Mouse (Mus musculus) G1E (cell line): ENCODE data around the gene Adam19. TPM values are rescaled to one million over a fixed set of nuclear protein-coding genes. Genes with fewer than 3 reads are reported as not detected.
"Not testable (repeated sequence)": the region's sequence is repeated elsewhere in the genome, so short reads cannot be mapped to it uniquely, and the experiment has no call there.

ENCODE experiments used
- ATAC-seq: 2 replicates; pipeline ENCODE4 v1.8.0; 2016; ENCODE audit warnings: mild to moderate bottlenecking; ENCODE audit not compliant: insufficient number of reproducible peaks, poor library complexity, low FRiP score, severe bottlenecking; ENCODE audit errors: extremely low read depth
- DNase-seq: peaks from one replicate; pipeline ENCODE4 v3.0.0; 2012; ENCODE audit warnings: low spot score
- H3K27me3 ChIP-seq: 2 replicates; pipeline ENCODE4 v1.6.1; 2012; ENCODE audit warnings: mild to moderate bottlenecking, low read length, inconsistent platforms; ENCODE audit not compliant: insufficient read depth
- H3K36me3 ChIP-seq: replicated peaks from 2 replicates; pipeline ENCODE3; 2012; ENCODE audit warnings: mild to moderate bottlenecking, inconsistent platforms
- H3K4me1 ChIP-seq: 2 replicates; pipeline ENCODE4 v1.6.1; 2012; ENCODE audit warnings: low read depth, low read length, inconsistent platforms, mixed read lengths; ENCODE audit not compliant: insufficient read depth
- H3K4me3 ChIP-seq: 2 replicates; pipeline ENCODE4 v1.5.1; 2012; ENCODE audit warnings: low read depth, mild to moderate bottlenecking, inconsistent platforms, low read length, moderate library complexity, mixed read lengths
- H3K9me3 ChIP-seq: replicated peaks from 2 replicates; pipeline ENCODE4 v1.6.1; 2012; ENCODE audit warnings: inconsistent platforms
- CTCF ChIP-seq: IDR thresholded peaks from 2 replicates; pipeline ENCODE4 v1.5.1; 2012; ENCODE audit warnings: low read depth, low read length, inconsistent platforms, mixed read lengths
- GATA1 ChIP-seq: IDR thresholded peaks from 2 replicates; pipeline ENCODE4 v1.6.1; 2012; ENCODE audit warnings: borderline replicate concordance, low read length, inconsistent platforms, mixed read lengths
- GATA2 ChIP-seq: IDR thresholded peaks from 2 replicates; pipeline ENCODE4 v1.6.1; 2012; ENCODE audit warnings: low read depth, low read length, inconsistent platforms, borderline replicate concordance
- POLR2AphosphoS5 ChIP-seq: IDR thresholded peaks from 2 replicates; pipeline ENCODE4 v1.6.1; 2012; ENCODE audit warnings: low read depth, low read length, inconsistent platforms; ENCODE audit not compliant: insufficient replicate concordance
- TAL1 ChIP-seq: conservative IDR thresholded peaks from 2 replicates; pipeline ENCODE4 v1.6.1; 2012; ENCODE audit warnings: low read depth, low read length, inconsistent platforms, mixed read lengths
- polyA plus RNA-seq: library from polyadenylated mRNA; stranded (reverse); fragments of >175 nt; gene quantifications from 2 replicates; pipeline ENCODE4 v1.2.3, GENCODE M21; 2012
- total RNA-seq, 2 experiments: library from RNA; stranded (forward) in 1 of 2; stranded (reverse) in 1 of 2; fragments of 200-1000 nt in 1 of 2; fragments of >200 nt in 1 of 2; fragmentation: Nextera tagmentation in 1 of 2; gene quantifications; 2 replicates each; pipeline ENCODE4 v1.2.3; 2014 to 2017

Gene Adam19
- total and polyA plus RNA-seq, 3 experiments, result 0.11 TPM; not detected in 2

GRCm38 (mm10) chr11:46169908-46170307 is 114.1 kb downstream of the Adam19 start:
- no peaks in the 10 kb centered on the region for H3K27me3 ChIP-seq
- no peaks in the 10 kb centered on the region for H3K9me3 ChIP-seq
- H3K4me3 ChIP-seq, result no peak overlapping the region
- no peak for ATAC-seq
- no peaks in the 10 kb centered on the region for H3K36me3 ChIP-seq
- no peak for TF ChIP-seq GATA2
- DNase-seq, result no peak
- H3K4me1 ChIP-seq, result no peaks in the 10 kb centered on the region

DNA sequence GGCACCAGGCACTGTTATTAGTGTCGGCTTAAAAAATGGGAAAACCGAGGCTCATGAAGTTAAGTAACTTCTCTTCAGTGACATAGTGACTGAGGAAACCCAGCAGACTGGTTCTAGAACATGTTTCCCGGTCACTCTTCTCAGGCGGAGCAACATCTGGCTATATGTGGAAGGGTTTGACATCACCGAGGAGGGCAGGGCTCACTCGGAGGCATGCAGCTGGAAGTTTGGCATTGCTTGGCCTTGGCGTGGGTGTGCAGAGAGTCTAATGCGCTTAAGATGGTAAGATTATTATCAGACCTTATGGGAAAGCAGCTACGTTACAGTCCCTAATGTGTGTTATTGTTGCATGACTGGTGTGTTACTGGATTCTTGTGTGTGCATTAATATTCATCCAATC is 116.3 kb downstream of the Adam19 start:
- Histone ChIP-seq H3K27me3 (no peaks in the 10 kb centered on the region), H3K9me3 (no peaks in the 10 kb centered on the region), H3K36me3 (no peaks in the 10 kb centered on the region), H3K4me1 (no peaks in the 10 kb centered on the region), H3K4me3 (no peak overlapping the region)
- DNase-seq (no peak), ATAC-seq (no peak)
- no peak for TF ChIP-seq CTCF
- no peak for TF ChIP-seq GATA1
- TF ChIP-seq TAL1, result no peak
- no peak for TF ChIP-seq POLR2AphosphoS5
- TF ChIP-seq GATA2, result no peak

DNA sequence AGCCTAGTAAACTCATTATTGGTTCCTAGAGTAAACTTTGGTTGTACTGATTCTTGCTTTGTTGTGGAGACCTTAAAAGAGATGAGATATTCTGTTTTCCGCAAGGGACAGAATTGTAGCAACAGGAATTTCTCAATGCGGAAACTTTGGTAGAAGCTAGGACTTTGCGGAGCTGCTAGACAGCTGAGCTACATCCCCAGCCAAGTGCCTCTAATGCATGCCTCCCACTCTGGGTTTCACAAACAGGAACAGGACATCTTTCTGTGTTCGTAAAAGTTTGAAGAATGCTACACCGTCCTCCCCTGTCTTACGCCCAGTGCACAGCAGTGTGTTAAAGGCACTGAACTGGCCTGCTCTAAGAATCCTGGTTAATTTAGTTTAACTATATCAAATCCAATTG is 120.4 kb downstream of the Adam19 start:
- Histone ChIP-seq H3K9me3 (no peaks in the 10 kb centered on the region), H3K4me3 (no peak overlapping the region), H3K4me1 (no peaks in the 10 kb centered on the region), H3K36me3 (no peaks in the 10 kb centered on the region), H3K27me3 (no peaks in the 10 kb centered on the region)
- DNase-seq (no peak), ATAC-seq (no peak)
- TF ChIP-seq GATA1, result no peak
- TF ChIP-seq CTCF, result no peak
- no peak for TF ChIP-seq TAL1
- TF ChIP-seq POLR2AphosphoS5, result no peak
- no peak for TF ChIP-seq GATA2

- Histone ChIP-seq H3K27me3 (no peaks in the 10 kb centered on the region), H3K4me1 (no peaks in the 10 kb centered on the region), H3K36me3 (no peaks in the 10 kb centered on the region), H3K4me3 (no peak overlapping the region), H3K9me3 (no peaks in the 10 kb centered on the region)
- TF ChIP-seq GATA2 (no peak), GATA1 (no peak), POLR2AphosphoS5 (no peak), TAL1 (no peak), CTCF (no peak)
- no peak for DNase-seq
- no peak for ATAC-seq
Observed at GRCm38 (mm10) chr11:46177246-46178043, 121.7 kb downstream of the Adam19 start.

- not testable (repeated sequence) for H3K27me3 ChIP-seq, DNase-seq, H3K9me3 ChIP-seq, H3K36me3 ChIP-seq, H3K4me3 ChIP-seq, H3K4me1 ChIP-seq, ATAC-seq
Observed at GRCm38 (mm10) chr11:46182031-46182430, 126.2 kb downstream of the Adam19 start.

- no peak overlapping the region for H3K4me3 ChIP-seq
- H3K4me1 ChIP-seq, result no peaks in the 10 kb centered on the region
- TF ChIP-seq POLR2AphosphoS5 (no peak), TAL1 (no peak), GATA1 (no peak), GATA2 (no peak), CTCF (no peak)
- no peaks in the 10 kb centered on the region for H3K36me3 ChIP-seq
- H3K27me3 ChIP-seq, result 0 out of 2 replicates have a peak, but pooled peaks cover 7% of the 10 kb centered on the region
- DNase-seq (no peak), ATAC-seq (no peak)
- H3K9me3 ChIP-seq, result no peaks in the 10 kb centered on the region
Observed at GRCm38 (mm10) chr11:46184946-46185345, 129.2 kb downstream of the Adam19 start.

GRCm38 (mm10) chr11:46185486-46185885 is 129.7 kb downstream of the Adam19 start:
- no peak for TF ChIP-seq TAL1
- no peak for TF ChIP-seq GATA1
- no peak for TF ChIP-seq POLR2AphosphoS5
- Histone ChIP-seq H3K4me1 (no peaks in the 10 kb centered on the region), H3K36me3 (no peaks in the 10 kb centered on the region), H3K27me3 (0 out of 2 replicates have a peak, but pooled peaks cover 7% of the 10 kb centered on the region), H3K9me3 (no peaks in the 10 kb centered on the region), H3K4me3 (no peak overlapping the region)
- no peak for DNase-seq
- ATAC-seq, result no peak
